Mouse (Mus musculus) brain, adult 2 months (tissue): ENCODE results near the gene Nsun7.
A peak's percentile ranks its signal among the peaks of the same experiment; 100 is the strongest.

Source experiments
- DNase-seq: peaks from one replicate; pipeline ENCODE4 v3.0.0; 2011; ENCODE audit warnings: low read depth, low spot score

Nsun7 gene

GRCm38 (mm10) chr5:66279650-66280049 lies 20.0 kb downstream of the Nsun7 start:
- no peak for DNase-seq

- peak; percentile 25 for DNase-seq
Observed at GRCm38 (mm10) chr5:66280742-66281141, 21.0 kb downstream of the Nsun7 start.

GRCm38 (mm10) chr5:66294106-66294625 lies 34.5 kb downstream of the Nsun7 start:
- DNase-seq = no peak

GRCm38 (mm10) chr5:66294952-66295351 lies 35.3 kb downstream of the Nsun7 start:
- no peak for DNase-seq

- DNase-seq = no peak
Observed at GRCm38 (mm10) chr5:66296116-66296515, 36.4 kb downstream of the Nsun7 start.

- DNase-seq = no peak
Observed at GRCm38 (mm10) chr5:66298856-66299255, 39.2 kb downstream of the Nsun7 start.

GRCm38 (mm10) chr5:66300576-66300975 lies 40.9 kb downstream of the Nsun7 start:
- DNase-seq = no peak

- no peak for DNase-seq
Observed at GRCm38 (mm10) chr5:66302085-66302815, 42.6 kb downstream of the Nsun7 start.

- peak; percentile 87 for DNase-seq
Observed at GRCm38 (mm10) chr5:66302873-66303272, 43.2 kb downstream of the Nsun7 start.

- no peak for DNase-seq
Observed at GRCm38 (mm10) chr5:66304300-66305067, 44.8 kb downstream of the Nsun7 start.

- DNase-seq = peak; percentile 76
Observed at GRCm38 (mm10) chr5:66305511-66305910, 45.8 kb downstream of the Nsun7 start.

- no peak for DNase-seq
Observed at GRCm38 (mm10) chr5:66310328-66310727, 50.6 kb downstream of the Nsun7 start.

- DNase-seq = no peak
Observed at GRCm38 (mm10) chr5:66310806-66311205, 51.1 kb downstream of the Nsun7 start.

- peak; percentile 85 for DNase-seq
Observed at GRCm38 (mm10) chr5:66315791-66316190, 56.1 kb downstream of the Nsun7 start.

GRCm38 (mm10) chr5:66319341-66319740 lies 59.6 kb downstream of the Nsun7 start:
- peak; percentile 77 for DNase-seq

GRCm38 (mm10) chr5:66319827-66320404 lies 60.2 kb downstream of the Nsun7 start:
- DNase-seq = peak; percentile 43

- no peak for DNase-seq
Observed at GRCm38 (mm10) chr5:66323131-66323530, 63.4 kb downstream of the Nsun7 start.

GRCm38 (mm10) chr5:66323603-66324002 lies 63.9 kb downstream of the Nsun7 start:
- peak; percentile 95 for DNase-seq

- no peak for DNase-seq
Observed at GRCm38 (mm10) chr5:66326395-66326794, 66.7 kb downstream of the Nsun7 start.

GRCm38 (mm10) chr5:66327949-66328726 lies 68.4 kb downstream of the Nsun7 start:
- peak; percentile 60 for DNase-seq

GRCm38 (mm10) chr5:66328766-66329165 lies 69.1 kb downstream of the Nsun7 start:
- no peak for DNase-seq

GRCm38 (mm10) chr5:66330806-66331205 lies 71.1 kb downstream of the Nsun7 start:
- no peak for DNase-seq
